Mouse (Mus musculus) B cell, adult 2 months (primary cell): ENCODE measurements around the gene Nol6.

Experiments
- DNase-seq, 2 experiments: peaks; one replicate each; pipeline ENCODE4 v3.0.0; 2022

The Nol6 gene

DNA sequence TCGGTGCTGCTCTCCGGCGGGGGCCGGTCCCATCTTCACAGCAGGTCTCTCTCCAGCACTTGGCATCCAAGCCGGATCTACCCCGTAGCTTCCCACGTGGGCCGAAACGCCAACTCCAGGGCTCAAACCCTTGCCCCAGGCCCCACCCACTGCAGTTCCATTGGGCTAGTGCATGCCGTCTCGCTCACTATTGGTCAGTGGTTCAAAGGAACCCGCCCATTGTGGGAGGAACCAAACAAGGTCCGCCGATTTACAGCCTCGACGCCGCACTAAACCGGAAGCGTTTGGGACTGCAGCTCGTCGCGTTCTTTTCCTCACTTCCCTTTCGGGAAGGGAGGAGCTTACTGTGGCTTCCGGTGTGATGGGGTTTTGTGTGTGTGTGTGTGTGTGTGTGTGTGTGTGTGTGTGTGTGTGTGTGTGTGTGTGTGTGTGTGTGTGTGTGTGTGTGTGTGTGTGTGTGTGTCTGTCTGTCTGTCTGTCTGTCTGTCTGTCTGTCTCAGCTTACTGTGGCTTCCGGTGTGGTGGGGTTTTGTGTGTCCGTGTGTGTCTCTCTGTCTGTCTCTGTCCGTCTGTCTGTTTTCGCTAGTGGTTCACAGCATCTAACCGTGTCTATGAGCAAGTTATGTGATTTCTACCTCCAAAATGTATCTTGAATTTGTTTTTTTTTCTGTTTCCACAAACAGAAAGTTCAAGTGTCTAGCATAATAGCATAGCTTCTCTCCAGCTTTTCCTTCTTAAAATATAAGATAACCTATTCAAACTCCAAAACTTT is at the start of gene Nol6:
Gene Nol6 (minus strand): TSS at position 276 of the 772 bp plus-strand sequence.
- DNase-seq, result peak; percentile 93 to 96

DNA sequence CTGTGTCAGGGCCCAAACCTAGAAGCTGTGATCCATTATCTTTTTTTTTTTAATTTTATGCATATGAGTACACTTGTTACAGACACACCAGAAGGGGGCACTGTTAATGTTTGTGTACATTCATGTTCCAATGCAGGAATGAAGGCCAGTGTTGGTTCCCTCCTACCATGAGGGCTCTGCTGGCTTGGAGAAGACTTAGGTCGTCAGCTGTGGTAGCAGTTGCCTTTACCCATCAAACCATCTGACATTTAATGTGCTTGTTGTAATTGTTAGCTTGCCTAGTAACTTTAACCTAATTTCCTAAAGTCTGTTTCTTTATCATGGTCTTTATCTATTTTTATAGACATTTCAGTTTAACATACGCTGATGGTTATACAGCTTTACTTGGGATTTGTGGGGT is 46.7 kb upstream of the Nol6 start:
- no peak for DNase-seq

DNA sequence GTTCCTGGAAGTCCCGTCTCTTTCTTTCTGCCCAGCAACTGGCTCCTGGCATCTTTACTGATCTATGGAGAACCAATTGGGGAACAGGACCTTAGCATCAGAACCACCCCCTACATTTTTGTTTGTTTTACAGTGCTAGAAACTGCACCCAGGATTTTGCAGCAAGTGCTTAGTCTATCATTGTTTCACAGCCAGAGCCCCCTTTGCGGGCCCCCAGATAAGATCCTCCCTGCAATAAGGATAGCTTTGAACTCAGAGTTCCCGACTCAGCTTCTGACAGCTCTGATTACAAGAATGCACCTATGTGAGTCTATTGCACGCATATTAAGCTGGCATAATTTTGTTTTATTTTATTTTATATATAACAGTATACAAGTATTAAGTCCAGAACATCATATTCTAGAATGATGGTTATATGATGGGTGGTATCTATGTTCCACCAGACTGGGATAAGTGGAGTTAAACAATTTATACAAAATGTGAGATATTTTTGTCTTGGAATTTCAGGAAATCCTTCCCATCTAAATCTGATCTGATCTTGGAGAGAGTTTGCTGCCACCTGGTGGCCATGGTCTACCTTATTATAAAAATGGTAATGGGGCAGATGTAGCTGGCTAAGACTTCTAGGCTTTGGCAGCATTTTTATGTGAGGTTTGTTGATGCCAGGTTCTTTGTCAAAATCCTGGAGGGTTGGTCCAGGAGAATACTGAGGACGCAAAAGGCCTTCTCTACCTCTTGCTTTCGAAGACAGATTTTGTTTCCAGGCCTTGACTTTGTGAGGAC is 41.6 kb upstream of the Nol6 start:
- DNase-seq, result peak; percentile 74 to 76

DNA sequence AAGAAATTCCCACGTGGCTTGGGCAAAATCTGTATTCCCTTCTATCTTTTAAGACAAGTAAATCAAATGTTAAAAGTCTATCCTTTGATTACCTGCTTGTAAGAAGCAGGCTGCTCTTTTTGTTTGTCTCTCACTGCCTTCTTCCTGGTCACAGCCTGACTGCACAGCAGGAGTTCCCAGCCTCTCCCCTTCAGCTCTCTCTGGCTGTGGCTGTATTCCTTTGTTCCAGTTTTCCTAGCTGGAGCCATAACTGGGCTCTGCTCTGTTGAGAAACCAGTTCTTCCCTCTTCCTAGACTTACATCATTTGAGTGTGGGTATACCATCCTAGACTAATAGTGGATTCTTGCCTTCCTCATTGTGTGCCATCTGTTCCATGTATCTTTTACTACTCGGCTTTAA is 40.7 kb upstream of the Nol6 start:
- DNase-seq, result no peak

DNA sequence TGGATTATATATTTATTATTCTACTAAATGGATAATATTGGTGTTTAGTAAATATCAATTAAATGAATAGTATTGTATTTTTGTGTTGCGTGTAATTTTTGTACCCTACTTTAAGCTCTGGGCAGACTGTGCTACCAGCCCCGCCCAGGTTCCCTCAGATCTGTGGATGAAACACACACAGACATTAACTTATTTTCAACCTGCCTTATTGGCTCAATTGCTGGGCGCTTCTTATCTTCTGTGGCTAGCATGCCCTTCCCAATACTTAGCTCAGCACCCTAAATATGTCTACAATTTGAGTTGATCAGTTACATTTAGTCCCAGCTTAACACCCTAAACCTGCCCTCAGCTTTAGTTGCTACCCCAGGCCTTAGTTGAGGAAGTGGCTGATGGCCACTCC is 37.0 kb upstream of the Nol6 start:
- no peak for DNase-seq

DNA sequence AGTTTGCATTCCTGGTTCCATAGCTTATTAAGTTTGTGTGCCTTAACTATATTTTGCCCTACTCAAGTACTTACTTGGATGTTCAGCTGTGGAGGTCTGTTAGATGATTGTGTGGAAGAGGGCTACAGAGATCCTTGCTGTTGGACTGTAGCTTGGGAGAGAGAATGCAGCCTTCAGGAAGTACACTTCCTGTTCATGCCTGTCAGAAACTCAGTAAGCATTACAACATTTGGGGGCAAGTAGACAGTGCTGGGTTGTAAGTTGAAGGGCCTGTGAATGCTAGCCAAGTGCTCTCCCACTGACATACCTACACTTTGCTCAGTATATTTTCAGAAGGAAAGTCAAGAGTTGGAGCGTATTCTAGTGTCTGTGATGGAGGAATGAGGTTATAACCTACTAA is 34.0 kb upstream of the Nol6 start:
- no peak for DNase-seq

DNA sequence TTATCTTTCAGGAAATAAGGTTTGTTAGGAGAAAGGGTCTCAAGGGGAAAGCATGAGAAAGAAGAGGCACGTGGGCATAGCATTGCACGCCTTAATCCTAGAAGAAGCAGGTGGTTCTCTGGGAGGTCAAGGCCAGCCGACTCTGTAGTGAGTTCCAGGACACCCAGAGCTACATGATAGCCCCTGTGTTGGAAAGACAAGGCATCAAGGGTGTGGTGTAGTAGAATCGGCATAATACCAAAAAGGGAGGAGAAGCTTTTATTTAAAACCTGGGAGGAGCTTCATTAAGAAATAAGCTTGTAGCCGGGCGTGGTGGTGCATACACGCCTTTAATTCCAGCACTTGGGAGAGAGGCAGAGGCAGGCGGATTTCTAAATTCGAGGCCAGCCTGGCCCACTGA is 32.7 kb upstream of the Nol6 start:
- DNase-seq, result no peak

DNA sequence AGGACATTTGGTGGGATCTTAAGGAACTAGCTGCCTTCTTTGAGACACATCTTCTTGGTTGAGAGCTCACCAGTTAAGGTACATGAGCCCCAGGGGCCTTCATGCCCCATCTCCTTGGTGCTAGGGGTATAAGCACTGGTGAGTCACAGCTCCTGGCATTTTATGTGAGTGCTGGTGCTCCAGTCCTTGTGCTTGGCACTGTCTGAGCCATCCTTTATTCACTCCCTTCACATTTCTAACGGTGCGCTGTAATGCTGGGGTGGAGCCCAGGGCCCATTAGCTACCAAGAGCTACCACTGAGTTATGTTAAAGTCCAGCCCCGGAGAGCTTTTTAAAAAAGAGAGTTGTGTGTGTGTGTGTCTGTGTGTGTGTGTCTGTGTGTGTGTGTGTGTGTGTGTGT is 28.9 kb upstream of the Nol6 start:
- no peak for DNase-seq

DNA sequence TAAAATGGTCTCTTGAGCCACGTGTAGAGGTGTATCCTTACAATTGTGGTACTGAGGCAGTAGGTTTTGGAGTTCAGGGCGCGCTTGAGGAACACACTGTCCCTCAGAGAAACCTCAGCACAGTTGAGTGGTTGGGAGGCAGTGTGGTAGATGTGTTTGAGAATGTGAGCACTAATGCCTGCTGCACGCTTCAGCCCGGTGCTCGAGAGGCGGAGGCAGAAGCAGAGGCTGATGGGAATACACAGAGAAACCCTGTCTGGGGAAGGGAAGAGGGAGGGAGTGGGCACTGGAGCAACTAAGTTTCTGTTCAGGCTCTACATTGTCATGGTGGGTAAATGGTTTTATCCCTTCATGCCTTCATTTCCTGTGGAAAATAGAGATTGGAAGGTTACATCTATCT is 26.9 kb upstream of the Nol6 start:
- no peak for DNase-seq

DNA sequence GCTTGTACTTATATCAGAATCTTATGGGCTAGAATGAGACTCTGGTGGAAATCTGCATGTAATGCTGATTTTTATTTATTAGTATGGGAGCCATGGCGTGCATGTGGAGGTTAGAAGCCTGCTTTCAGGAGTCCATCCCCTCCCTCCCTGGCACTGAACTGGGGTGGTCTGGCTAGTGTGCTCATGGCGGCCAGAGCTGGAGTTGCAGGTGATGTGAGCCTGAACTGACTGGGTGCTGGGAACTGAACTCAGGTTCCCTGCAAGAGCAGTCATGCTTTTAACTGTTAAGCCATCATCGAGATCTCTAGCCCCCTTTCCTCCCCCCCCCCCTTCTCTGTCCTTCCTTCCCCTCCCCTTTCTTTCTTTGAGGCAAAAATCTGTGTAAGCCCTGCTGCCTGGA is 25.6 kb upstream of the Nol6 start:
- DNase-seq, result no peak

DNA sequence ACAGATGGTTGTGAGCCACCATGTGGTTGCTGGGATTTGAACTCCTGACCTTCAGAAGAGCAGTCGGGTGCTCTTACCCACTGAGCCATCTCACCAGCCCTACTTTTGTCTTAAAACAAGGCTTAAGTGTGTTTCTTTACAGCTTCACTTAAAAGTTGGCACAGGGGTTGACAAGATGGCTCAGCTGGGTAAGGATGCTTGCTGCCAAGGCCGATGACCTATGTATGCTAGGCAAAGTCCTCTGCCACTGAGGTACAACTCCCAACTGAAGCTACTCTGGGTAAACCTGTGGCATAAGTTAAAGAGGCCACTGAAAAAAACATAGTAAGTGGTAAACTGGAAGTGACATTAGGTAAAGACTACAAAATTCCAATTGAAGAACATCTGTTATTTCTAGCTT is 18.3 kb upstream of the Nol6 start:
- no peak for DNase-seq

DNA sequence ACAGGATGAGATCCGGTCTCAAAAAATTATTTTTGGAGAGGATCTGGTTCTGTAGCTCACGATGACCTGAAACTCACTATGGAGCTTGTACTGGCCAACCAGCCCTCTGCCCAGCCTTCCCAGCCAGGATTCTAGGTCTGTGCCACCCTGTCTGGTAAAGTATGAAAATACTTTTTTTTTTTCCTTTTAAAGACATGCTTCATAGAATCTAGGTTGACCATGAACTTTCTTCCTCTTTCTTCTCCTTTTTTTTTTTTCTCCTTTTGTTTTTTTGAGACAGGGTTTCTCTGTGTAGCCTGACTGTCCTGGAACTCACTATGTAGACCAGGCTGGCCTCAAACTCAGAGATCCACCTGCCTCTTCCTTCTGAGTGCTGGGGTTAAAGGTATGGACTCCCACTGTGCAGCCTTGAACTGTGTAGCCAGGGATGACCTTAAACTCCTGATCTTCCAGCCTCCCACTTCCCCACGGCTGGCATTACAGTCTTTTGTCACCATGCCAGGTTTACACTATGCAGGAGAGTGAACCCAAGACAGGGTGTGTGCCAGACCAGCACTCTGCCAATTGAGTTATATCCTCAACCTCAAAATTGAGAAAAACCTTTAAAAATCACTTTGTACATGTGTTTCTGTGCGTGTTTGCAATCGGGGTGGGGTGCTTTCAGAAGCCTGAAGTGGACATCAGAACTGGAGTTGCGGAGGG is 16.1 kb upstream of the Nol6 start:
- DNase-seq, result no peak

DNA sequence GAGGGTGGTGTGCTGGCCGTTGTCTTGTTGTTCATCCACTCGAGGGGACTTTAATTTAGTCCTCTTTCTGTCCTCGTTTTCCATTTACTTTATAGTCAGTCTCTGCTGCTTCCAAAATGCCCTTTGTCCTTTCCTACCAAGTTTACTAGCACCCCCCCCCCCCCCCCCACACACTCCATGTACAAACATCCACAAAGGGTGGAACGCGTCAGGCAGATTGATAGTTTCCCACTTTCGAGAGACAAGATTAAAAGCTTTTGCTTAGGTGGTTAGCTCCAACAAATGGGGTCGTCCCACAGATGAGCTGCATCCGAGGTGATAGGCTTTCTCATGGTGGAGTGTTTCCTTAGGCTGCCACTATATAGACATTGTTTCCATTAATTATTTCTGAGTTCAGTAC is 12.6 kb upstream of the Nol6 start:
- no peak for DNase-seq

DNA sequence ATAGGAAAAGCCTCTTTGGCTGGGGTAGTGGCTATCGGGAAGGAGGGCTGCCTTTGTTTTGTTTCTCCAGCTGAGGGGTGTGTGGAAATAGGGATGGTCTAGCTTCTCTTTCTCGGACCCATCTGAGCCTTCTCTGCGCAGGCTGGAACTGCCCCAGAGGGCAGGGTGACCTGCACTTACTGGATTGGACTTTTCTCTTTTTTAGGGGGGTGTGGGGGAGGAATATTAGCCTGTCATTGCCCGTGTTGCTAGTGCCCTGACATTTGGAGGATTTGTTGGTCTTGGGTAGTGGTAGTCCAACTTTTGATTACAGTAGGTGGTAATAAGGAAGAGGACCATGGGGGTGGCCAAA is 12.2 kb upstream of the Nol6 start:
- DNase-seq, result no peak

DNA sequence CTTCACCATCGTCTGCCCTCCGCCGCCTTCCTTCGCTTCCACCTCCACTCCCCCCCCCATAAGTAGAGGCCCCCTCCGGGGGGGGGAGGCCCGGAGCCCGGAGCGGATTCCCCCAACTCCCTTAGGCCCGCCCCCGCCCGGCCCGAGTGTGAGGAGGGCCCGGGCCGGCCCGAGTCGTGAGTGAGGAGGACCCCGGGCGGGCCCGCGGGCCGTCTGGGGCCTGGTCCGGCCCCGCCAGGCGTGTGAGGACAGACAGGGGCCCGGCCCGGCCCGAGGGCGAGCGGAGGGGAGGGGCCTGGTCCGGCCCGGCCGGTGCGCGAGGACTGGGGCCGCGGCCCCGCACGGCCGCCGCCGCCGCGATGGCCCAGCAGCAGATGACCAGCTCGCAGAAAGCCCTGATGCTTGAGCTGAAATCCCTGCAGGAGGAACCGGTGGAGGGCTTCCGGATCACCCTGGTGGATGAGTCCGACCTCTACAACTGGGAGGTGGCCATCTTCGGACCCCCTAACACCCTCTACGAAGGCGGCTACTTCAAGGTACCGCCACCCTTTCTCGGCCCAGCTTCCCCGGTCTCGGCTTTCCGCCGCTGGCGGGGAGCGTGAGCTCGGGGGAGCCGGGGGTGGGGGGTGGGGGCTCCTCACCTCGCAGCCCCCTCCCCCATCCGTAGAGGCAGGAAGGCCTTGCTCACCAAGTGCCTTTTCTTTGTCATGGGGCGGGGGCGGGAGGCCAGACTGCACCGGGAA is 11.6 kb upstream of the Nol6 start, which contains the start of gene Ube2r2:
Gene Ube2r2 (plus strand): TSS at position 33 of the 743 bp plus-strand sequence.
- DNase-seq, result peak; percentile 57 to 62

DNA sequence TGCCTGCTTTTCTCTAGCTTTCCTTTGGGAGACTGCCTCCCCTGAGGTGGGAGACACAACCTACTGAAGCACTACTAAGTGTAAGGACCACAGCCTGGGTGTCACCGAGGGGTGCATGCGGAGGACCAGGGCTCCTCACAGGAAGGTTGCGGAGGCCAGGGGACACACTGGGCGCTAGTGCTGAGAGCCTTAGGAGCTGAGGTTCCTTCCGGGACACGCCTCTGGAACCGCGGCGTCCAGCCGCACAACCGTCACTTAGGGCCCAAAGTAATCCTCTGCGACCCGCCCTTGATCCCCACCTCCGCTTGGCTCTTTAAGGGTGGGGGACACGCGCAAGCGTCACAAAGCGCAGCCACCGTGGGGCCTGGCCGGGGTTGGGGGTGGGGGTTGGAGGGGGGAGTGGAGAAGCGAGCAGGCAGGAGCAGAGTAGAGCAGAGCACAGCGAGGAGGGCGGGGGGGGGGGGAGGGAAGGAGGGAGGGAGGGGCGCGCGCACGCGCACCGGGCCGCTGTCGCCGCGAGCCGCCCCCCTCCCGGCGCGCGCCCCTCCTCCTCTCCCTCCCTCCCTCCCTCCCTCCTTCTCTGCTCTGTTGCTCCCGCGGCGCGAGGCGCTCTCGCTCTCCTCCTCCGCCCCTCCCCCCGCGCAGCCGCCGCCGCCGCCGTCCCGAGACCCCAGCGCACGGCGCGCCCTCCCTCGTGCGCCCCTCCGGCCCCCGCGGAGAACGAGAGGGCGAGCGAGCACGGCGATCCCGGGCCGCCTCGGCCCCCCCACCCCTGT is 10.9 kb upstream of the Nol6 start:
- peak; percentile 62 to 67 for DNase-seq

DNA sequence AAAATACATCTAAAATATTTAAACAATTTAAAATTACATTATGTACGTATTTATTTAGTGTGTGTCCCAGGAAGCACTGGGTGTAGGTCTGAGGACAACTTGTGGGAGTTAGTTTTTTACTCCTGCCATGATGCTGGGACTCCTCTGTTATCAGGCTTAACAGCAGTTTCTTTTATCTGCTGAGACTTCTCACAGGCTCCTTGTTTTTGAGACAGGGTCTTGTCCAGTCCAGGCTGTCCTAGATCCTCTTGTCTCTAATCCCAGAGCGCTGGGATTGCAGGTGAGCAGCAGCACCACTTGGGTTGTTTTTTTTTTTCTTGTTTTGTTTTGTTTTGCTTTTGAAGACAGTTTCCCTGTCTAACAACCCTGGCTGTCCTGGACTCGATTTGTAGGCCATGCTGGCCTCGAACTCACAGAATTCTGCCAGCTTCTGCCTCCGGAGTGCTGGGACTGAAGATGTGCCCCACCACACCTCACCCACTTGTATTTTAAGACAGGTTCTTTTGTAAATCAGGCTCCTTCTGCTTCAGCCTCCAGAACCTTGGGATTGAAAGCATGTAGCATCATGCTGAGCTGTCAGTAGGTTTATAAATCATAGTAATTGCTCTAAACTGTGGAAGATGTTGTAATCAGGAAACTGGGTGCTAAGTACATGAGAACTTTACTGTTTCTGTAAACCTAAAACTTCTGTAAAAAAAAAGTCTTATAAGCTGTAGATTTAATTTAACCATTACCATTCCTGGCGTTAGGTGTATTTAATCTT is 9.5 kb upstream of the Nol6 start:
- no peak for DNase-seq

DNA sequence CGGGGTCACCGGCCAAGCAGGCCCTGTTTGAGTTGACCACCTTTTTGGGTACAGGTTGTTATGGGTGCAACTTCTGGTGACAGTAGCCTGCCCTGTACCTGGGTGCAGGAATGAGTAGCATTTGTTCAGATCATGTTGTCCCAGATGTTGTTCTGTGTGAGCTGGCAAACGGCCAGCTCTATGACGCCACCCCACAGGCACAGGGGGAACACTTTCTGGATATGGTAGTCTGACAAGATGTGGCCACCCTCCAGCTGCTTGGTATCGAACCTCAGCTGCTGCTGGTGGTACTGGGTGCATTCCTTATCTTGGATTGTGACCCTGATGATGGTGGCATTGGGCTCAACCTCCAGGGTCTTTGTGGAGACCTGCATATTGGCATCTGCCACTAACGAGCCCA is 8.2 kb upstream of the Nol6 start:
- no peak for DNase-seq

DNA sequence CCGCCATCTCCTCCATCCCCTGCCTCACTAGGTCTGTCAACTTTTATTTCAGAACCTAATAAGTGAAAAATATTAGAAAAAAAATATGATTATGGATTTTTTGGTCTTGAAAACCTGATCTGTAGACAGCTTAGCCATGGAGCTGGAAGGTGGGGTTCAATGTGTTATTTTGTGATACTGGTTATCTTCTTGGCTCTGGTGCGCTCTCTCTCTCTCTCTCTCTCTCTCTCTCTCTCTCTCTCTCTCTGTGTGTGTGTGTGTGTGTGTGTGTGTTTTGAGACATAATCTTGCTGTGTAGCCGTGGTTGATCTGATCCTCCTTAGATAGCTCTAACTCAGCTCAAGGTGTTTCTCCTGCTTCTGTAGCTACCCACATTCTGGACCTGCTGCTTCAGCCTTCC is 5.6 kb upstream of the Nol6 start:
- DNase-seq, result no peak

DNA sequence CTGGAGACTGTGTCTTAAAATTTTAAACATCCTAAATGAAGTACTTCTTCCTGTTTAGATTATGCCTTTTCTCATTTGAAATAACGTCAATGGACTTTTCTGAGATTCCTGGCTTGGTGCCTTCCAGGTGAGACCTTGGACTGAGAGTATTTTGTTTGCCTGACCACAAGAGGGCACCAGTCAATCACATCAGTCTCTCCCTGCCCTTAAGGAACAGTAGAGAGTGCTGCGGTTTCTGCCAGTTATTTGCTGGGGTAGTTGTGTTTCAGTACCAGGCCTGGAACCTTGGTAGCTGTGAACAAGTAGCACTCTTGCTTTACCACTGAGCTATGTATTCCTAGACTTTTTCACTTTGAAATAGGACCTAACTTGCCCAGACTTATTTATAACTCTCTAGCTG is 5.2 kb upstream of the Nol6 start:
- peak; percentile 77 to 80 for DNase-seq

DNA sequence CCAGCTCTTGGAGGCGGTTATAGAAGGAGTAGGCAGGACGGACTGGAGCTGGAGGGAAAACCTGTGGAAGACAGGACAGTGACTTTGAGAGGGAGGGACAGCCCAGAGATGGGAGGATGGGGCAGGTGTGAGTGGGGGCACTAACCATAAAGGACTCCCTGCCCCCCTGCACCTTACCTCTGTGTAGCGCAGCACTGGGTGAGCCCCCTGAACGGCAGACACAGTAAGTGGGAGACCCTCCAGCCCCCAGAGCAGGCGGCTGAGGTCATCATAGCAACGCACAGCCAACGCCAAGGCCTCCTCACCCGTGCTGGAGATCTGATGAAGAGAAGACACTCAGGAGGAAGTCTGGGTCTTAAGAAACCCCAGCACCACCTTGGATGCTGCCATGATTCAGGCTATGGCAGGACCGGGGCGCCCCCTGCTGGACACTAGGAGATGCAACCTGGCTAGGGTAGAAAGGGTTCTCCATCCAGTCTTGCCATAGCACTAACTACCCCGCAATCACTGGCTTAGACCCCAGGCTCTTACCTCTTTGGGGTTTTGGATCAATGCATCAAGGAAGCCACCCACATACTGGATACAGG is 5.5 kb downstream of the Nol6 start:
- DNase-seq, result peak; percentile 80 to 81
